Mouse (Mus musculus) A20 (cell line): ENCODE data around the gene Pex6.

Source experiments
- DNase-seq: peaks from one replicate; pipeline ENCODE4 v3.0.0-alpha.2; 2011; ENCODE audit warnings: low read depth, low spot score

Gene Pex6

GRCm38 (mm10) chr17:46774131-46774472 is 62.8 kb downstream of the Pex6 start:
- DNase-seq: no peak

- DNase-seq: no peak
Observed at GRCm38 (mm10) chr17:46775070-46775469, 63.8 kb downstream of the Pex6 start.
